Comparison of ENCODE assay signal across 14 mouse cellular contexts in the genomic region with DNA sequence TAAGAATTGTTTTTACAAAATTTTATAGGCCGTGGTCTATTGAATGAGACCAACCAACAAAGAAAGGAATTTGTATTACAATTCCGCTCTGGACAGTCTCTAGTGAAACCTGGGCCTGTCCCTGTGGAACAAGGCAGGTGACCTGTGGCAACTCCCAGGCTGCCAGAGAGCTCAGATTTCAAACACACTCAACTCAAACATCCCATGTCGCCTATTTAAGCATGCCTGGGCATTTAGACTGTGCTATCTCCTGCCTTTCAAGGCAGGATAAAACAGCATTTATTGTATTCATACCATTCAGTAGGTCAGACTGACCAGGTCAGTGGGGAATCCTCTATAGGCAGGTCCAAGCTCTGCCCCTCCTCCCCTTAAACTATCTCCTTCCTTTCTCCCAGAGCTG.
DNase-seq lines count a peak whose midpoint lies in the region; ATAC-seq lines count a peak whose summit lies in the region.
"Had no signal": no experiment of that assay in that cellular context is flagged by ENCODE, and none has a peak within 500 bp of the region (broad histone marks: within the 10 kb centered on the region; RNA-seq: fewer than 3 reads in every experiment).

No protein-coding gene starts in this region.

- H3K9me3 ChIP-seq in heart, embryonic 13.5 days = no peaks in the 10 kb centered on the region
- H3K9me3 ChIP-seq in limb, embryonic 11.5 days (ENCODE audit: control insufficient read depth, low read length) = no peaks in the 10 kb centered on the region
- H3K9me3 ChIP-seq in limb, embryonic 10.5 days (replicated peaks) = no peaks in the 10 kb centered on the region
- H3K9me3 ChIP-seq in hindbrain, embryonic 15.5 days = no peaks in the 10 kb centered on the region
- H3K9me3 ChIP-seq: forebrain, embryonic 15.5 days; liver, embryonic 12.5 days; neural tube, embryonic 12.5 days had no signal

- H3K27me3 ChIP-seq in heart, embryonic 13.5 days (replicated peaks) = no peaks in the 10 kb centered on the region
- H3K27me3 ChIP-seq in limb, embryonic 11.5 days (ENCODE audit: control insufficient read depth, insufficient read depth, low read length) = peaks cover 6% of the 10 kb centered on the region; the same call in 1 of the 2 replicates
- no peaks in the 10 kb centered on the region; the same call in 1 of the 2 replicates for H3K27me3 ChIP-seq in limb, embryonic 10.5 days (ENCODE audit: low read depth, poor library complexity, severe bottlenecking)
- no peaks in the 10 kb centered on the region for H3K27me3 ChIP-seq in hindbrain, embryonic 15.5 days
- H3K27me3 ChIP-seq: forebrain, embryonic 15.5 days; liver, embryonic 12.5 days; neural tube, embryonic 12.5 days had no signal

- H3K4me1 ChIP-seq in heart, embryonic 13.5 days = peaks cover 93% of the 10 kb centered on the region
- H3K4me1 ChIP-seq in limb, embryonic 11.5 days (ENCODE audit: control insufficient read depth, insufficient read depth, low read length) = peaks cover 24% of the 10 kb centered on the region
- peaks cover 60% of the 10 kb centered on the region for H3K4me1 ChIP-seq in limb, embryonic 10.5 days
- H3K4me1 ChIP-seq in hindbrain, embryonic 15.5 days (replicated peaks) = peaks cover 57% of the 10 kb centered on the region

- peak overlapping the region; percentile 85 for H3K27ac ChIP-seq in heart, embryonic 13.5 days (replicated peaks)
- no peak overlapping the region for H3K27ac ChIP-seq in limb, embryonic 11.5 days (replicated peaks; ENCODE audit: low read depth, low read length)
- no peak overlapping the region for H3K27ac ChIP-seq in limb, embryonic 10.5 days
- H3K27ac ChIP-seq in hindbrain, embryonic 15.5 days (replicated peaks) = peak overlapping the region; percentile 72
- H3K27ac ChIP-seq: forebrain, embryonic 15.5 days; gastrocnemius, adult 2 months; liver, embryonic 12.5 days; neural tube, embryonic 12.5 days had no signal

- H3K4me3 ChIP-seq in heart, embryonic 13.5 days = no peak overlapping the region
- no peak overlapping the region for H3K4me3 ChIP-seq in limb, embryonic 11.5 days (ENCODE audit: low read depth, low read length)
- H3K4me3 ChIP-seq in limb, embryonic 10.5 days = no peak overlapping the region
- no peak overlapping the region for H3K4me3 ChIP-seq in hindbrain, embryonic 15.5 days
- H3K4me3 ChIP-seq: forebrain, embryonic 15.5 days; gastrocnemius, adult 2 months; liver, embryonic 12.5 days; neural tube, embryonic 12.5 days had no signal

- peaks cover 12% of the 10 kb centered on the region for H3K36me3 ChIP-seq in heart, embryonic 13.5 days
- no peaks in the 10 kb centered on the region for H3K36me3 ChIP-seq in limb, embryonic 11.5 days (ENCODE audit: control insufficient read depth, insufficient read depth, low read length)
- H3K36me3 ChIP-seq in limb, embryonic 10.5 days = peaks cover 12% of the 10 kb centered on the region
- H3K36me3 ChIP-seq in hindbrain, embryonic 15.5 days = no peaks in the 10 kb centered on the region
- H3K36me3 ChIP-seq: forebrain, embryonic 15.5 days had no signal

- H3K4me2 ChIP-seq in heart, embryonic 13.5 days = peak overlapping the region; percentile 2; the same call in 1 of the 2 replicates
- H3K4me2 ChIP-seq in limb, embryonic 11.5 days (ENCODE audit: low read depth, severe bottlenecking) = no peak overlapping the region
- H3K4me2 ChIP-seq in hindbrain, embryonic 15.5 days = no peak overlapping the region
- H3K4me2 ChIP-seq: forebrain, embryonic 15.5 days; liver, embryonic 12.5 days; neural tube, embryonic 12.5 days had no signal

- peak overlapping the region; percentile 52; the same call in 1 of the 2 replicates for H3K9ac ChIP-seq in heart, embryonic 13.5 days
- no peak overlapping the region for H3K9ac ChIP-seq in limb, embryonic 11.5 days (ENCODE audit: low read length)
- no peak overlapping the region for H3K9ac ChIP-seq in hindbrain, embryonic 15.5 days
- H3K9ac ChIP-seq: forebrain, embryonic 15.5 days; liver, embryonic 12.5 days; neural tube, embryonic 12.5 days had no signal

- no peak for DNase-seq in heart, postnatal 4 days
- DNase-seq in limb, embryonic 11.5 days (ENCODE audit: low spot score) = no peak
- no peak for DNase-seq in limb, embryonic 10.5 days (ENCODE audit: low spot score)
- peak; percentile 52 for DNase-seq in embryo, embryonic 10.5 days (ENCODE audit: low spot score)
- no peak for DNase-seq in spleen, postnatal 10 days (ENCODE audit: low spot score in 2 of 2)
- DNase-seq: adrenal gland, postnatal 36 days; gastrocnemius, adult 2 months; kidney, postnatal 25 days; lung, postnatal 10 days had no signal

- ATAC-seq in heart, embryonic 13.5 days (ENCODE audit: extremely low read depth, insufficient number of reproducible peaks, low FRiP score, low TSS enrichment) = no peak
- peak; percentile 26; the same call in 1 of the 2 replicates for ATAC-seq in limb, embryonic 11.5 days (ENCODE audit: insufficient number of reproducible peaks, low FRiP score, low TSS enrichment, low read depth)
- ATAC-seq in hindbrain, embryonic 15.5 days (ENCODE audit: low FRiP score, low read depth) = no peak
- ATAC-seq: forebrain, embryonic 15.5 days; liver, embryonic 12.5 days had no signal

- 38% methylated on average over 3 of the region's 3 CpGs for WGBS in heart, embryonic 13.5 days
- WGBS in limb, embryonic 11.5 days = 23% methylated on average over 3 of the region's 3 CpGs
- WGBS in limb, embryonic 10.5 days = 23% methylated on average over 3 of the region's 3 CpGs
- WGBS in hindbrain, embryonic 15.5 days = 51% methylated on average over 3 of the region's 3 CpGs

Comparison
In these comparisons a context has a peak if more than half of its experiments do, and no peak if none do; other contexts are left out.
1. H3K27ac ChIP-seq: peak in heart, embryonic 13.5 days (single experiment) and hindbrain, embryonic 15.5 days (single experiment); none in limb, embryonic 11.5 days (single experiment) and limb, embryonic 10.5 days (single experiment).